Mouse (Mus musculus) stomach, postnatal 0 days (tissue): ENCODE results near the gene Dcst1. TPM values are rescaled to one million over a fixed set of nuclear protein-coding genes. Genes with fewer than 3 reads are reported as not detected.

ENCODE experiments used
- ATAC-seq: fragments of 200-750 bp; cut with Nextera tagmentation; 2 replicates; pipeline ENCODE4 v1.8.0; 2017; ENCODE audit not compliant: low FRiP score, low TSS enrichment
- DNase-seq: peaks from one replicate; pipeline ENCODE4 v3.0.0-alpha.2; 2016; ENCODE audit warnings: low spot score
- H3K27ac ChIP-seq: fragments of 300-500 bp; sonication (generic); replicated peaks from 2 replicates; pipeline ENCODE4 v1.5.1; 2014; ENCODE audit warnings: mild to moderate bottlenecking, control low read depth
- H3K27me3 ChIP-seq: fragments of 300-500 bp; sonication (generic); 2 replicates; pipeline ENCODE4 v1.6.1; 2014; ENCODE audit warnings: low read length; ENCODE audit not compliant: control insufficient read depth, insufficient read depth
- H3K36me3 ChIP-seq: fragments of 300-500 bp; sonication (generic); 2 replicates; pipeline ENCODE4 v1.6.1; 2014; ENCODE audit warnings: low read length, mixed read lengths; ENCODE audit not compliant: control insufficient read depth, insufficient read depth
- H3K4me1 ChIP-seq: fragments of 300-500 bp; sonication (generic); replicated peaks from 2 replicates; pipeline ENCODE4 v1.6.1; 2014; ENCODE audit warnings: antibody characterized with exemption; ENCODE audit not compliant: control insufficient read depth, insufficient read depth
- H3K4me2 ChIP-seq: fragments of 300-500 bp; sonication (generic); replicated peaks from 2 replicates; pipeline ENCODE4 v1.6.1; 2014; ENCODE audit warnings: low read depth, mild to moderate bottlenecking, control low read depth, moderate library complexity
- H3K4me3 ChIP-seq: fragments of 300-500 bp; sonication (generic); 2 replicates; pipeline ENCODE4 v1.5.1; 2014; ENCODE audit warnings: low read depth, low read length, control low read depth
- H3K9ac ChIP-seq: fragments of 300-500 bp; sonication (generic); 2 replicates; pipeline ENCODE4 v1.6.1; 2014; ENCODE audit warnings: mild to moderate bottlenecking, low read length, control low read depth, mixed read lengths
- H3K9me3 ChIP-seq: fragments of 300-500 bp; sonication (generic); 2 replicates; pipeline ENCODE4 v1.6.1; 2016; ENCODE audit warnings: low read length; ENCODE audit not compliant: control insufficient read depth
- CTCF ChIP-seq: IDR thresholded peaks from 2 replicates; pipeline ENCODE4 v1.5.1; 2016; ENCODE audit warnings: antibody characterized with exemption, low read depth, mild to moderate bottlenecking, moderate library complexity
- EP300 ChIP-seq: optimal IDR thresholded peaks from 2 replicates; pipeline ENCODE3; 2016; ENCODE audit warnings: antibody characterized with exemption
- WGBS: fragments of 180-500 bp; shearing (Covaris S2); extraction: QIAGEN DNeasy Blood & Tissue Kit; methylation state at CpG from one replicate; pipeline ENCODE4 v1.1.7; 2014; 5-methylcytosine and 5-hydroxymethylcytosine counted together
- polyA plus RNA-seq: library from polyadenylated mRNA; unstranded; fragments of >200 nt; fragmentation: Nextera tagmentation; extraction: Ambion mirVana; gene quantifications from 2 replicates; pipeline ENCODE4 v1.2.1, GENCODE M21; 2015

The Dcst1 gene
- polyA plus RNA-seq, 1 experiment from 2014 or later: 0.29 TPM

DNA sequence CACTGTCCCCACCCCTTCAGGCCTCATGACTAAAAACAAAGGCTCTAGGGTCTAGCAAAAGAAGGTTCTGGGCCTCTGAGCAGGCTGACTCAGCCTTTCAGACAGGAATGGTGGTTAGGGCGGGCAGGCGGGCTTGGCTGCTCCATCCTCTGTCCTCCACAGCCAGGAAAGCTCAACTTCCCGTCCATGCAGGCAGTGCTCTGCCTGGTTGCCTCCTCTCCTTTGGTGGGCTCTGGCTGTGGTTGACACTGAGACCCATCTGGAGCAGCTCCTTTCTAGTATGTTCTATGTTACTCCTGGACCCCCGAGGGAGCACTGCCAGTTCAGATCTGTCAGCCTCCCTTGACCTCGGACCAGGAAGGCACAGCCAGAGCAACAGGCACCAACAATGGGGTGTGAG is 37.6 kb upstream of the Dcst1 start, which contains the start of gene Lenep:
Lenep (minus strand) TSS at position 101 of the 400 bp plus-strand sequence.
- ATAC-seq: no peak
- Histone ChIP-seq H3K27me3 (no peaks in the 10 kb centered on the region), H3K9me3 (no peaks in the 10 kb centered on the region), H3K4me1 (no peaks in the 10 kb centered on the region), H3K27ac (no peak within 1 kb of the TSS), H3K4me3 (no peak within 1 kb of the TSS), H3K9ac (no peak within 1 kb of the TSS), H3K36me3 (peaks cover under 1% of the 10 kb centered on the region), H3K4me2 (no peak within 1 kb of the TSS)
- WGBS: 78% methylated on average over 5 of the region's 5 CpGs
- DNase-seq: no peak
- TF ChIP-seq EP300 (no peak), CTCF (no peak)

DNA sequence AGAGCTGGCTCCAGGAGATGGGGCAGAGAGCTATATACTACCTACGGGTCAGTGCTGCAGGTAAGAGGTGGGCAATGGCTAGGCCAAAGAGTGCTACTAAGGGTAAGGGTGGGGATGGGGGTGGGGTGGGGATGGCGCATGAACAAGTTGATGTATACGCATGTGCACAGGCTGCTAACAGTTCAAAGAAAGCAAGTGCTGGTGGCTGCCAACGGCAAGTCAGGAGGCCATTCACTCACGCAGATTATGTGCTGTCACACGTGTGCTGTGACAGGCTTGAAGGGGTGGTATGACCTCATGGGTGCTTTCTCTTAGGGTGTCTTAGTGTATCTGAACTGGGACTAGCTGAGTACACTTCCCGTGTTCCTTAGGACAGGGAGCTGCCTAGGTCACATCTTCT is 36.3 kb upstream of the Dcst1 start:
- H3K9me3 ChIP-seq: no peaks in the 10 kb centered on the region
- WGBS: 81% methylated on average over 7 of the region's 7 CpGs
- no peak overlapping the region for H3K4me3 ChIP-seq
- ATAC-seq (no peak), DNase-seq (no peak)
- no peak for TF ChIP-seq CTCF
- no peak for TF ChIP-seq EP300
- no peaks in the 10 kb centered on the region; the same call in 1 of the 2 replicates for H3K36me3 ChIP-seq
- H3K27me3 ChIP-seq: no peaks in the 10 kb centered on the region
- peaks cover 3% of the 10 kb centered on the region; the same call in 1 of the 2 replicates for H3K4me1 ChIP-seq
- no peak overlapping the region for H3K4me2 ChIP-seq
- no peak overlapping the region for H3K27ac ChIP-seq
- H3K9ac ChIP-seq: no peak overlapping the region

DNA sequence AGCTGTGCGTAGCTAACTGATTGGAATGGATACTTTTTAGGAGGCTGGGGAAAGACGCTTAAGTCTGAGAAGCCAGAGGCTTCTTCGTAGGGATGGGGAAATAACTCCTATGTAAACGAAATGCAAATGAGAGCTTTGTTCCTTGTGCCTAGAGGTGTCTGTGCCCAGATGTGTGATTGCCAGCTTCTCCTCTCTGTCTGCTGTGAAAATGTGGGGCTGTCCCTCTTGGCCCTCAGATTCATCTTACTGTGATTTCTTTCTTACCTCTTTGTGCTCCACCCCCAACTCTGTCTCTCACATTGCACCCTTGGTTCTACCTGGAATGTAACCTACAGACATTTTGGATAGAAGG is 31.6 kb upstream of the Dcst1 start:
- Histone ChIP-seq H3K4me1 (peaks cover 3% of the 10 kb centered on the region; the same call in 1 of the 2 replicates), H3K9ac (no peak overlapping the region), H3K4me2 (peak overlapping the region; percentile 99), H3K36me3 (no peaks in the 10 kb centered on the region), H3K4me3 (peak overlapping the region; percentile 76), H3K27me3 (no peaks in the 10 kb centered on the region), H3K27ac (0 out of 2 replicates have a peak overlapping the region, but pooled peaks have one; percentile 97), H3K9me3 (no peaks in the 10 kb centered on the region)
- no peak for TF ChIP-seq CTCF
- DNase-seq (no peak), ATAC-seq (no peak)
- 2% methylated on average over 4 of the region's 4 CpGs for WGBS

DNA sequence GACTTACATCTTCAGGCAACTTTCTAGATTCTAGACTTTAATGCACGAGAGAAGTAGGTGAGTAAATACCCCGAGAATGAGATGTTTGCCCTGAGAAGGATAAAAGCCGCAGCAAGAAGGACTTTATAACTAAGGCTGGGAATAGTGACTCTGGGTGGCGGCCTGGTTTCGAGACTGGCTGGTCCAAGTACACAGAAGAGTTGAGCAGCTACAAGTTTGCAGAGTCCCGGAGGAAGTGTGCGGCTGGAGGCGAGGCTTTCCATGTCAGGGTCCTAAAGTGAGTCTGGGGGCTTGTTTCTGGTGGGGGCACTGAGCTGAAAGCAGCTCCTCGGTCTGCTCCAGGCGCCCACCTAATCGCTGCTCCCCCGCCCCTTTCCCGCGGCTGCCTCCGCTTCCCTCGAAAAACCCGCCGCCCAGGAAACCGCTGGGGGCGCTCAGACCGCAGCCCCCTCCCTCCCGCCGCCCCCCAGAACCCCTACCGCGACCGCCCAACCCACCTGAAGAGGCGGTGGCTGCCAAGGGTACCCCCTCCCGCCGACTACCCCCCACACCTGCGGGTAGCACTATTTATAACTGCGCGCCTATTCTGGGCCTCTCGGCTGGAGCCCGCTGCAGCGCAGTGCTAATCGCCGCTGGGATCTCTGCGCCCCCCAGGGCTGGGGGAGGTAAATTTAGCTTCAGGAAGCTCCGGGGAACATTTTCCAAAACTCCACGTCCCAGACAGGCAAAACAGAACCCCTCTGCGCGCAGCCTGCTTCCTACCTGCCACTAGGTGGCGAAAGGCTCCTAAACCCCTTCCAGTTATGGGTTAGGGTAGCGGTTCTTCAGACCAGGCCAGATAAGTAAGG is 31.0 kb upstream of the Dcst1 start:
- H3K36me3 ChIP-seq: no peaks in the 10 kb centered on the region
- H3K4me1 ChIP-seq: peaks cover 3% of the 10 kb centered on the region; the same call in 1 of the 2 replicates
- H3K27ac ChIP-seq: peak overlapping the region; percentile 97
- TF ChIP-seq EP300: no peak
- peak; percentile 93 for TF ChIP-seq CTCF
- H3K4me2 ChIP-seq: peak overlapping the region; percentile 99
- no peaks in the 10 kb centered on the region for H3K27me3 ChIP-seq
- WGBS: 1% methylated on average over 43 of the region's 44 CpGs
- peak overlapping the region; percentile 76 for H3K4me3 ChIP-seq
- H3K9ac ChIP-seq: peak overlapping the region; percentile 79
- H3K9me3 ChIP-seq: no peaks in the 10 kb centered on the region
- DNase-seq (peak; percentile 70), ATAC-seq (no peak)

DNA sequence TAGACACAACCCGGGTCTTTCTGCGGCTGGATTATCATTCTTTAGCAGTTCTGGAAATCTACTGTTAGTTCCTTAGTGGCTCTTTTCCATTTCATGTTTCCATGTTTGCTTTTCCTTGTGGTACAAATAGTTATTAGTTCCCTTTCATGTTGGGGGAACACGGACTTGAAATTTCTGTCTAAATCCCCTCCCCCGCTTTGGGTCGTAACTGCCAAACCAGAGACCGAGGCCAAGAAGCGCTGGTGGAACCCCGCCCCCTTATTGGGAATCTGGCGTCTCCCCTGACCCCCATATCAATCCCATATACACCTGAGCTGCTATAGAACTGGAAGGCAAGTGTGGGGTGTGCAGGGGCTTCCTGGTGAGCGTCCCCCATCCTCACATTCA is 30.4 kb upstream of the Dcst1 start:
- Histone ChIP-seq H3K4me1 (peaks cover 6% of the 10 kb centered on the region; the same call in 1 of the 2 replicates), H3K9me3 (no peaks in the 10 kb centered on the region), H3K4me3 (peak overlapping the region; percentile 76), H3K27ac (peak overlapping the region; percentile 97), H3K9ac (peak overlapping the region; percentile 79), H3K36me3 (no peaks in the 10 kb centered on the region), H3K27me3 (no peaks in the 10 kb centered on the region), H3K4me2 (peak overlapping the region; percentile 99)
- DNase-seq (no peak), ATAC-seq (no peak)
- TF ChIP-seq EP300: no peak
- no peak for TF ChIP-seq CTCF
- WGBS: 8% methylated on average over 10 of the region's 10 CpGs

DNA sequence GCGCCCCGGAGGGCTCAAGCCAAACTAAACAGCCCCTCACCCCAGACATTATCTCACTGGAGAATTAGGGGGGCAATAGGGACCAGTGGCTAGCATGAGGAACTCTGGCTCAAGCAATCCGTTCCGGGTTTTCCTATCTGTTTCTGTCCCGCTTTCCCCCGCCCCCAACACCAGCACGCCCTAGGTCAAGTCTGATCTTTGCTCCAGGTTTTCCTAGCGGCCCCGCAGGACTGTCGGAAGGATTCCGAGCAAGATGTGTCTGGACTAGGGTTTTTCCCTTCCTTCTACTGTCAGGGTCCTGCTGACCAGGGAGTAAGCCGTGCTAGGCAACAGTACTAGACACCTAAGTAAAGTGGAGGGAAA is 29.8 kb upstream of the Dcst1 start:
- TF ChIP-seq EP300 (no peak), CTCF (0 out of 2 replicates have a peak, but pooled peaks have one; percentile 11)

More for the DNA sequence above, 29.8 kb upstream of the Dcst1 start:
- H3K9me3 ChIP-seq: no peaks in the 10 kb centered on the region
- H3K9ac ChIP-seq: peak overlapping the region; percentile 79
- peak overlapping the region; percentile 76 for H3K4me3 ChIP-seq
- H3K4me1 ChIP-seq: peaks cover 6% of the 10 kb centered on the region; the same call in 1 of the 2 replicates
- ATAC-seq: peak; percentile 22
- peak overlapping the region; percentile 99 for H3K4me2 ChIP-seq
- no peaks in the 10 kb centered on the region for H3K36me3 ChIP-seq
- WGBS: 0% methylated on average over 12 of the region's 12 CpGs
- peak overlapping the region; percentile 97 for H3K27ac ChIP-seq
- H3K27me3 ChIP-seq: no peaks in the 10 kb centered on the region
- peak; percentile 87 for DNase-seq
